Mouse (Mus musculus) kidney, postnatal 14 days (tissue): ENCODE data around the gene Cttn.
A peak's percentile ranks its signal among the peaks of the same experiment; 100 is the strongest.

Experiments
- DNase-seq: peaks from one replicate; pipeline ENCODE4 v3.0.0; 2022; ENCODE audit warnings: mixed read lengths

Gene Cttn

DNA sequence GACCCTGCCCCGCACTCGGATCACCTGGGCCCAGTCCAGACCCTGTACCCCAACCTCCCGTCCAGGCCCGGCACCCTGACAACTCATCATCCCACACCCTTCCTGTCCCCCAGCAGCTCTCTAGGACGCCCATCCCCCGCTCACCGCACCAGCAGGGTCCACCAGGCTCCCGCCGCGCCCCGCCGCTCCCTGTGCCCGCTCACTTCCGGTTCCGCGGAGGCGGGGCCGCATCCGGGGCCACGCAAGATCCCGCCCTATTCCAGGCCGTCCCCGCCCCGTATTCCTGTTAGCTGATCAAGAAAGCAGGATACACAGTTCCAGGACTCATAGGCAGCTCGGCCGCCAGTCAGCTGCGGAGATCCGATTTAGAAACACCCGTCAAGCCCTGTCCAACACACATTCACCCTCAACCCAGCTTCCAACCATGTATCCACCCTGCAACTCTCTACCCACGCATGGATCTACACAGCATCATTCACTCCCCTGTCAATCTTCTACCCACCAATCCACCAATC lies at the start of gene Cttn:
Gene Cttn, minus strand, starts transcription at position 465 of the 515 bp plus-strand sequence.
- peak; percentile 94 for DNase-seq

DNA sequence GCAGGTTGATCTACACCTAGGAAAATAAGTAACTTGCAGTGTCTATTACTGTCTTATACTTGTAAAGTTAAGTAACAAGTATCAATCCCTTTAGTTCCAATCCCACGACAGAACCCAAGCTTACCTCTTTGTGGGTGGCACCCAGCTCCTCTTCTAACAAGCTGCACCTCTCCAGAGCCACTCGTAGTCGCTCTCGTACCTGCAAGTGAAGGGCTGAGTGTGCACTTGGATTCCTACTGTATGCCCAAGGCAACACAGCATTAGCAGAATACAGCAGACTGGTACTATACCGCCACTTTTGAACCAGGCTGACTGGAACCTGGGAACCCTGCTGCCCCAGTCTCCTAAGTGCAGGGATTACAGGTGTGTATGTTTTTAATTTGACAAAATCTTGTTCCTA lies 49.0 kb upstream of the Cttn start:
- DNase-seq, result no peak

DNA sequence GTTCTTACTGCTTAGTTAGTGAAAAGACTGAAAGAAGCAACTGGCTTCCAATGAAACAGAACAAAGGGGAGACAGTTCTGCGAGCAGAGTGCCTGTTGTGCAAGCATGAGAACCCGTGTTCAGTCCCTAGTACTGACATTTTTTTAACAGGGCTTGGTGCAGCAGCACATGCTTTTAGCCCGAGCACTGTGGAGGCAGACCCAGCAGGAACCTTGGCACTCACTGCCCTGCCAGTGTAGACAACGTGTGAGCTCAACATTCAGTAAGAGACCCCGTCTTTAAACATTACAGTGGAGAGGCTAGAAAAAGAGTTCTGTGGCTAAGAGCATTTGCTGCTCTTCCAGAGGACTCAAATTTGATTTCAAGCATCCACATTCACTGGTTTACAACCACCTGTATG lies 45.9 kb upstream of the Cttn start:
- DNase-seq, result no peak

DNA sequence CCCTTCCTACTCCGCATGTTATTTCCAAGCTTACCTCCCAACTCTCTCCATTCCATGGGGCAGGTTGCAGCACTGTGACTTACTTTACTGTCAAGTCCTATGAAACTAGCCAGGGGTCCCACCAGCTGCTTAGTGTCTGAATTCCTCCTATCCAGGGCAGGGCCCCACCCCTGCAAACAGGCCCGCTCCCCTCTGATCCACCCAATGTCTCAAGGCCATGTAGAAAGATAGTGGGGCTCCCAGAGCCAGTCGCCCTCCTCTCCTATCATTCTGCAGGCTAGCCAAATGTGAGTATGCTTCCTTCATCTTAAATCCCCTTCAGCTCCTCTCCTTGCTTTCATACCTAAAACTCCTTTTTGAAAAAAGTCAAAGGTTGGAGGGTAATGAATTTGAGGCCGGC lies 38.3 kb upstream of the Cttn start:
- no peak for DNase-seq

DNA sequence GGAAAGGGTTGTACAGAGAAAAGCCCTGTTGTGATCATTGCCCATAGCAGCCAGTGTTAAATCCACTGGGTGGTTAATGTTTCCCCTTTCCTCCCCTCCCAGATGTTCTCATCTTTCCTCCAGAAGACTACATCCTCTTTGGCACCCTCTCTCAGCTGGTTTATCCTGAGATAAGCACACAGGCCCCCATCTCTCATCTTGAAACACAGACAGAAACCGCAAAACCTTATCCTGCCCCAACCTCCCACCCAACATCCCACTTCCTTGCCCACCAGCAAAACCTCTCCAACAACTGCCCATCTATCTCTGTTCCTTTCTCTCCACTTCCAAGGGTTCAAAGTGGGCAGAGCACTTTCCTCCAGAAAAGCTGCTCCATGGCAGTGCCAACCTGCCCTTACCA lies 36.0 kb upstream of the Cttn start:
- DNase-seq, result no peak

DNA sequence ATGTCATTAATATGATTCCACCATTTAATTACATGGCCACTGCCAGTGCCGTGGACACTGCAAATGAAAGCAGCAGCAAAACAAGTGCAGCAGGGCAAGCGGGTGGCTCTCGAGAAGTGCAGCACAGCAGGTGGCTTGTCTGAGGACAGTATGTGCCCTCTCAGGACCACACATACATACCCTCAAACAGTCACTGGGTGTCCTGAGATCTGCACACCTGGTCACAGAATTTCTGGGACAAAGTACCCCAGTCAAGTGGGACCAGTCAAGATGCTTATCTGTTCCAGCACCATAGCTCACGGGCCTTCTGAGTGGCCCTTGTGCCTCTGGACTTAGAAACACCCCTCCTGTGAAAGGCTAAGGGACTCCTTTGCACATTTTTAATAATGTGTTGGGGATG lies 33.1 kb upstream of the Cttn start:
- DNase-seq, result no peak

DNA sequence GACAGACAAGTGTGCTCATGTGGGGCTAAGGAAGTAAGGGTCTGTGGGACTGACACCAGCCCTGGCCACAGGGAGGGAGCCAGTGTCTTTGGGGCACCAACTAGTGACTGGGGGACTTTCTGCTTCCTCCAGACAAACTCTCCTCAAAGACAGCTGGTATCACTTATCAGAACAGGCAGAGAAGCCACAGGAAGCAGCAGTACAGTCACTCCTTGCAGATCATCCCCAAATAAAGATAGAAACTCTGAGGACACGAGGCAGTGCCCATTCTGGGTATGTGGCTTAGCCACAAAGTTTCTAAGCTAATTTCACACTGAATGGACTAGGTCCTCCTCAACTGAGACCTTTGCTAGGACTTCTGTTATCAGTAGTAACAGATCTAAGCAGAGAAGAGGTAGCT lies 22.1 kb upstream of the Cttn start:
- no peak for DNase-seq

DNA sequence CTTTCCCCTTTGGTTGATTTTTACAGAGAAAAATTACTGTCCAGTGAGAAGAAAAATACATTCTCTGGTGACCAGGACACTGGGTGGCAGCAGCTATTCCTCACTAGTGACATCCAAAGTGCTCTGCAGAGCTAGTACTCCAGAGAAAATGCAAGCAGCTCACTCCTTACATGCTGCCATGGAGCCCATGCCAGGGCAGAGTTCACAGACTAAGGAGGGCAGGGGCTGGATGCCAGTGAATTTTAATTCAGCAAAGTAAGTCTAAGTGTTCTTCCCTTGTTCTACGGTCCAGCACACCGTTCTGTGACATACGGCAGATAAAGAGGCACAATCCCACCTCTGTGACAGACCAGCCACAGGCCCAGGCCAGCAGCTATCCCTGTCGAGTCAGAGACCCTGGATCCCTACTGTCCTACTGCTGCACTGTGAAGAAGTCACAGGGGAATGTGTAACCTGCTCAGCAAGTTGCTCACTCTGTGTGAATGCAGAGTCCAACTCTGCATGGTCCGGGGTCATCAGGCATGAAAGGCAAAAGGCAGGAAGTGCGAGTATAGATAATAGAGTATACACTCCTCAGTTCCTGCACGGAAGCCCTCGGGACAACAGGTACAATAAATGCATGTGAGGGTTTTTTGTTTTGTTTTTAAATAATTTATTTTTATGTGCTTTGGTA lies 19.5 kb upstream of the Cttn start:
- DNase-seq, result peak; percentile 65

DNA sequence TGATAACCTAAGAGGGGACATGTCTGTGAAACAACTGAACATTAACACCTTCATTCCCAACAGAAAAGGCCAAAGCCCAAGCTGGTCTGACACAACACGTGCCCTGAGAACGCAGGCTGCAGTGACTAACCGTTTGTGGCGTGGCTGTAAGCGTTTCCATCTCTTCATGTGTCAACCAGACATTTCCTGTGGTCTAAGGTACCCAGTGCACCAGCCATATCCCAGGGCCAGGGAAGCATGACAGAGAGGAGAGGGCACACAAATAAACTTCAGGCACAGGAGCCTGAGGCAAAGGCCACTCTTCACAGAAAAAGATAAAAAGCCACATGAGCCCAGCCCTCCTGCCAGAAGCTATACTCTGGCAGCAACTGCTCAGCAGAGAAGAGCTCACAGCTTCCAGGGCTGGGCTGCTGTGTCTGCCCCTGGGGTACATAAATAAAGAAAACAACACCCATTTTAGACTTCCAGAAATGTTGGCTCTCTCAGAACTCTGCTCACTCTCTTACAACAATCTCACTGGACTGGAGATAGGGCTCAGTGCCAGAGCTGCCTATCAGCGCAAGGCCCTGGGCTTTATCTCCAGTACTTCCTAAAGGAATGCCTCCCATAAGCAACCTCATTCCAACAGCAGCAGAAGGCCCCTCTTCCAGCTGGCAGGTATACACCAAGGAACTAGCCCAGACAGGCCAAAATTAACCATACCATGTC lies 18.4 kb upstream of the Cttn start:
- DNase-seq, result no peak

DNA sequence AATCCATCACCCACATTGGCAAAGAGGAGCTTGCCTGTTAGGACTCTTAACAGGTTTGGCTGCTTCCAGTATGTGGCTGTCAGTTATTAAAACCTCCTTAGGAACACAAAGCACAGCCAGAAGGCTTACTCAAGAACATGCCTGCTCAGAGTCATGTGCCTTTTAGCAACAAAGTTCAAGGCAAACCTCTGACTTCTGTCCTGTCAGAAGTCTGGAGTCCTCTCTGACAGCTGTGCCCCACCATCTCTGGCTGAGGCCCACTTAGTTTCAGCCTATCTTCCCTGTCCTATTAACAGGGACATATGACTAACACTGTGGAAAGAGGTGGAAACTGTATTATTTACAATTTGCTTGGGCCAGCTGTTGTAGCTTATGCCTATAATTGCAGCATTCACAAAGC lies 9.5 kb upstream of the Cttn start:
- no peak for DNase-seq

DNA sequence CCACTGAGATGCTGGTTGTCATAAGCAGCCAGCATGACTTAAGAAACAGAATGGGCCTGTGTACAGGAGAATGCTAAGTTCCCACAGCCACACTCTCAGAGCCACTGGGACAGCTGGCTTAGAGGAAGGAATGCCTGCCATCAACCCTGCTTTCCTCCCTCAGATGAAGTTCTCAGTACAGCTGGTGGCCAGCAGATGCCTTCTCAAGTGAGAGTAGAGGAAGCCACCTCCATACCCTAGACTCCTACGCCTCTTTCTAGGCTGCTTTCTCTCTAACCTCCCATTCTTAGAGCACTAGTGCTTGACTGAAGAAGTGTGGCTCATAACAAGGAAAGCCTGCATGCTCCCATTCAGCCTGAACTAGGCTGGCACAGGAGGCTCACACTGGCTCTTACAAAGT lies 8.8 kb upstream of the Cttn start:
- no peak for DNase-seq

DNA sequence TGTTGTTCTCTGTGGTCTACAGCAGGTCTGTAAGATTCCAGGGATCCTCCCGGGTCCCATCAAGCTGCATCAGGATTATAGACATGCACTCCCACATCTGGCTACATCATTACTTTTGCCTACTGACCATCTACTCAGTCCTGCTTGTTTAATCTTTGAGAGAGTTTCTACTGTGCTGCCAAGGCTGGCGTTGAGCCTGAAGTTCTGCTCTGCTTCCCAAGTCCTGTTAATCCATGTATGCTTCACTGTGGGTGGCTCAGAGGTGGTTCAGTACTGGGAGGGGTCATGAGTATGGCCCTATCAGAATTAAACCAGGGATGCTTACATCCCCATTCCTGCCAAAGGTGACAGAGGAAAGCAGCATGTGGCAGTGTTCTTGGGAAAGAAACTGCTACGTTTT lies 4.9 kb upstream of the Cttn start:
- DNase-seq, result peak; percentile 67

DNA sequence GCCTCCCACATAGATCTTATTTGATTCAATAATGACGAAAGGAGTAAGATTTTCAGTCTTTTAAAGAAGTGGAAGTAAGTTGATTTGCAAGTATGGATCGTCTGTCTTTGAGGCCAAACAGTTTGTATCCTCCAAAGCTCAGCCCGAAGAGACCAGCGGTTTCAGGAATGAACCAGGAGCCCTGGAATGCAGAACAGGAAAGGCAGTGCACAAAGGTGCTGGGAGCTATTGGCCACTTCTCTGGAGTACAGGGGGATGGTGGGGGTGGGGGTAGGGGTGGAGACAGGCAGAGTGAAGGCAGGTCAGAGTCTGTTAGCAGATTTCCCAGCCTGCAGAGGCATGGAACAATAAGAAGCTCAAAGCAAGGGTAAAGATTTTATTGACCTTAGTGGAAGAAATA lies 2.7 kb upstream of the Cttn start:
- peak; percentile 47 for DNase-seq

DNA sequence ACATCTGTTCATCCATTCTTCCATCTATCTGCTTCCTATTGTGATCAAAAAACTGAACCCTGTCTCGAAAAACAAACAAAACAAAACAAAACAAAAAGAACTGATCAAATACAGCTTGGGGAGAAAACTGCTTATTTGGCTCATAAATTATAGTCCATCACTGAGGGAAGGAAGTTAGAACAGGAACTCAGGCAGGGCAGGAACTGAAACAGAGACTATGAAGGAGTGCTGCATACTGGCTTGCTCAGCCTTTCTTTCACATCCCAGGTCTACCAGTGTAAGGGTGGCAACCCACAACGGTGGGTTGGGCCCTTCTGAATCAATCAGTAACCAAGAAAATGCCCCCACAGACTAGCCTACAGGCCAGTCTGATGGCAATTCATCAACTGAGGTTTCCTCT lies 294 bp upstream of the Cttn start:
- DNase-seq, result no peak

DNA sequence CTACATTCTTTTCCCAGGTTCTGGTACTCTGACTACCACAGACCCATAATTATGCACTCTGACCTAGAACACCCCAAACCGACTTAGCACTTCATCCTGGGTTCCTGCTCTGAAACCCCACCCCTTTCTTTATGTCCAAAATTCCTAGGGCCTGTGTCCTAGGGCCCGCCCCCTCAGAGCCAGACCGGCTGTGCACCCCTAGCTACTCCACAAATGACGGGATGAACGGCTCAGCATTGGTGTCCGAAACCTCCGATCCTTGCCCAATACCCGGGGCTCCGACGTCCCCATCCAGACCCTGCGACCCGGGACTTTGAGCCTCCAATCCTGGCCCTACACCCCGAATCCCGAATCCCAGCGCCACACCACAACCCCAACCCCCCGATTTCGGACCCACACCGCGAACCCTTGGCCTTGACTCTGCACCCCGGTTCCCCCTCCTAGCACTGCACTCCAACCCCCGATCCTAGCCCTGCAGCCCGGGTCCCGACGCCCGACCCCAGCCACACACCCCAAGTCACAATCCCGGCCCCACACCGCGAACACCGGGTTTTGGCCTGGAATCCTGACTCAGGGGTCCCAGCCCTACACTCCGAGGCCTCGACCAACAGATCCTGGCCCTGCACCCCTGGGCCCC lies 783 bp downstream of the Cttn start:
- peak; percentile 19 for DNase-seq

DNA sequence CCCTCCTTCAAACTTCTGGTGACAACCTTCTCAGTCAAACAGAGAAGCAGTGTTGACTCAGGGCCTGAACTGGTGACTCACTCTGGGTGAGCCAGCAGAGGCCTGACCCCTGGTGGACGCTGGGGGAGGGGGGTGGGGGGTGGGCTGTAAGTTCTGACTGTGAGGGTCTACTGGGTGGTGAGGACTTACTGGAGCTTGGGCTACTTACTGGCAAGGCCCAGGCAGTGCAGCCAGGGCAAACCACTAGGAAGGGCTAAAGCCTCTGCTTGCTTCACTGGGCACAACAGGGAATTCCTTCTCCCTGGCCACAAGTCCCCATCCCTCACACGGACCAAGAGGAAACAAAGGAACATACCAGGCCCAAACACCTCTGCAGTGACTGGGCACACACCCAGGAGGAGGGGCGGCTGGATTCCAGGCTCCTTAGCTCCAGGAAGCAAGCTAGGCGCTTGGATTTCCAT lies 1.6 kb downstream of the Cttn start:
- peak; percentile 84 for DNase-seq

DNA sequence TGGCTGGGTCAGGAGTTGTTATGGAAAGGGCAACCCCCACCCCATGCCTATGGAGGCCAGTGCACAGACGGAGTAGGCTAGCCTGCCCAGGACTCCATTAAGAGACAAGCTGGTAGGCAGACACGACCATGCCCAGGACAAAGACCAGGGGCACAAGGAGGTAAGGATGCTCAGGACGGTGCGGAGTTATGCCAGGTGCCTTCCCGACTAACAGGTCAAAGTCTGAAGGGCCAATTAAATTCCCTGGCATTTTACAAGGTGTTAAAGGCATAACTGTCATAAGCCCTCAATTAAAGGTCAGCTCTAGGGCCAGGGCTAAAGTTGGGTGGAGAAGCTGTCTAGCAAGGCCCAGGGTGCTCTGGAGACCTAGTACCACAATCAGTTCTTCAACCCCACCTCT lies 2.1 kb downstream of the Cttn start:
- no peak for DNase-seq

DNA sequence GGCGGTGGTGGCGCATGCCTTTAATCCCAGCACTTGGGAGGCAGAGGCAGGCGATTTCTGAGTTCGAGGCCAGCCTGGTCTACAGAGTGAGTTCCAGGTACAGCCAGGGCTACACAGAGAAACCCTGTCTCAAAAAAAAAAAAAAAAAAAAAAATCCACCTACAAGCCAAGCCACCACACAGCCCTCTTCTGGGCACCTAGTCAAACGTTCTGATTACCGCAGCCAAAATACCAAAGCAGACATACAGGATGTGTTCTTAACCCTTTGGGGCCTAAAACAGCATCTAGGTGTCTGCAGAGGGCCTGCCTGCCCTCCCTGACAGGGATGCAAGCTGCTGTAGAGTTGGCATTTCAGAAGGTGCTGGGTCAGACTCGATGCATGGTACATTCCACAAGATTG lies 8.2 kb downstream of the Cttn start:
- no peak for DNase-seq

DNA sequence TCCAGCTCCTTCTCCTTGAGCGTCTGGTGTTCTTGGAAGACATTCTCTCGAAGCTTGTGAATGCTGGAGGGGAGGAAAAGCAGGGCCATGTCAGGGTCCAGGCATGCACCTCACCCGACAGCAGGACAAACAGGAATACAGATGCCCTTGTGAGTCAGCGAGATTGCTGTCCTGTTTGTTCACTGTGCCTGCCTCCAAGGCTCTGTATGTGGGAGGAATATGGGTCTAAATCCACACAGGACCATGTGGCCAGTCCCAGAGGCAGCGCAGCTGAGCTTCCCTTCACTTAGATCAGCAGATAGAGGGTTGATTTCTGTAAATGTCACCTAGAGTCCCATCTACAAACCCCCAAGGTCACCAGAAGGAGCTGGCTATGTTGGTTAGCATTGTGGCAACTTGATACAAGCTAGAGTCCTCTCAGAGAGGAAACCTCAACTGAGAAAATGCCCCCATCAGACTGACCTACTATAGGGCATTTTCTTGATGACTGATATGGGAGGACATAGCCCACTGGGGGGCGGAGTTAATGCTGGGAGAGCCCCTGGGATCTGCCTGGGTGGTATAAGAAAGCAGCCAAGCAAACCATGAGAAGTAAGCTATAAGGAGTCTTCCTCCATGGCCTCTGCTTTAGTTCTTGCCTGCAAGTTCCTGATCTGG lies 9.4 kb downstream of the Cttn start:
- DNase-seq, result no peak

DNA sequence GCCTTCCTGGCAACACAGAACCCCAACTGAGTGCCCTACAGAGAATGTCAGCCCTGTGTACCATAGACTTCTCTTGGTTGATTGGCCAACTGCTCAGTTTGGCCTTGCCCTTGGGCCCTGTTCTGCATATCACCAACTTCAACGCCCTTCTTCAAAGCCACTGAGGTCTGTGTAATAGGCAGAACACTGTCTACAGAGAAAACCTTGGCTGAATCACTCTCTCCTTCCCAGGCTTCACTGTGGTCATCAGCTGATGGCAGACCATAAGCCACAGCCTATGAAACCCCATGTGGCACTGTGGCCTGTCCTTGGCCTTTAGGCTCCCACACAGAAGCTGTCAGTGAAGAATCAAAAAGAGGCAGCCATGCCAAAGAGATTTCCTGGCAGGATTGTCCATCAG lies 11.9 kb downstream of the Cttn start:
- no peak for DNase-seq

DNA sequence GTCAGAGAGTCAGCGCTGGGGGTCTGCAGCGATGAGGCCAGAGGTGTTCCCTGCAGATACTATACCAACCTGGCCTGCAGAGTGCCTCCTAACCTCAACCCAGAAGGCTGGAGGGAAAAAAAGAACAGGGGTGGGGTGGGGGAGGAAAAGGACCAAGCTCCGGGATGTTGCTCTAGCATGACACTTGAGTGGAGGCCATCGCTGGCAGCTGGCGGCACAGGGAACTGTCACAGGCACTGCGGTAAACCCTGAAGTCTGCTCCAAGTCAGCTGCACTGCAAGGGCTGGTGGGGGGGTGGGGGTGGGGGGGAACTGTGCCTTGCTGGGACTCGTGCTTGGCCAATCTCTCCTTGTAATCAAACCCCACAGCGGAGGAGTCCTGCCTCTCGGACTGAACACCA lies 20.1 kb downstream of the Cttn start:
- DNase-seq, result no peak

DNA sequence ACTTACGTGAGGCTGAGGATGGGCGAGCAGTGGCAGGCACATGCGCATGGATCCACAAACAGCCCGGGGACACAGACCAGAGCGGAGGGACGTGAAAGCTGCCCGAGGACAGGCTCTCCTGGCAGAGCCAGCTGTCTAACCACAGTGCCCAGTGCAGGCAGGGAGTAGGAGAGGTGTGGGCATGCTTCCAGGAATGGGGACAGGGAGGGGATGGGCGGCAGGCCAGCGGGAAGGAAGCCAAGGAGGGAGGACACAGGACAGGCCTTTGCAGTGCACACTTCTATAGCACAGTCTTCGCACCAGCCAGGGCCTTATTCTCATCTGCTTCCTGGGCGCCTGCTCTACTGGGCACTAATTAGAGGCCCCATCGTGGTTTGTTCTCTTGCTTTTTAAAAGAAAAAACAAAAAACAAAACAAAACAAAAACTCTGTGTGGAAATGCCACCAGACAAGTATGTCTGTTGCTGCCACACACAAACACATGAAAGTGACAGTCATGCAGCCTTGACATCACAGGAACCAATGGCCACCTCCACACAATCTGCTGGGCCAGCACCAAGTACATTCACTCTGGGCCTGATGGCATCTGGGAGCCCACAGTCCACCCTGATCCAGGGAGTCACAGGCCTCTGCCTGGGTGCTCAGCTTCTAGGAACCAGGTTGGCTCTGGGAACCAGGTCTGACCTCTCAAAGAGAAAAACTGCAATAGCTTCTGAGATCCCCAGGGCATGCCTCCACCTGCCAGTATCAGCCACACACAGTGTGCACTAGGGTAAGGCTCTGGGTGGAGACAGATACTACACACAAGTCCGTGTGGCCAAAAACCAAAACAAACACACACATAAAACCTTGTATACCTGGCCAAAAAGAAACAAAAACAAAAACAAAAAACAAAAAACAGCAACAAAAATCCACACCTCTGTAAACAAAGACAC lies 20.9 kb downstream of the Cttn start:
- peak; percentile 86 for DNase-seq
